Mouse (Mus musculus) small intestine, adult 2 months (tissue): ENCODE measurements at regions not wholly inside any gene's neighbourhood (a gene's known extent, or its start where the extent isn't known, plus 50 kb on each side); places are given as distances from the start of the nearest gene placed in this dataset.
"Not testable (repeated sequence)": the region's sequence is repeated elsewhere in the genome, so short reads cannot be mapped to it uniquely, and the experiment has no call there.

ENCODE experiments used
- CTCF ChIP-seq: fragments of 200-500 bp; IDR thresholded peaks from 2 replicates; pipeline ENCODE4 v1.5.1; 2012; ENCODE audit warnings: low read depth, mild to moderate bottlenecking, control low read depth, inconsistent platforms, low read length, moderate library complexity, mixed read lengths; ENCODE audit not compliant: insufficient replicate concordance, insufficient read length; ENCODE audit errors: extremely low read depth
- POLR2A ChIP-seq: fragments of 200-500 bp; IDR thresholded peaks from 2 replicates; pipeline ENCODE4 v1.6.1; 2012; ENCODE audit warnings: low read depth, mild to moderate bottlenecking, control low read depth, inconsistent platforms, low read length, moderate library complexity

DNA sequence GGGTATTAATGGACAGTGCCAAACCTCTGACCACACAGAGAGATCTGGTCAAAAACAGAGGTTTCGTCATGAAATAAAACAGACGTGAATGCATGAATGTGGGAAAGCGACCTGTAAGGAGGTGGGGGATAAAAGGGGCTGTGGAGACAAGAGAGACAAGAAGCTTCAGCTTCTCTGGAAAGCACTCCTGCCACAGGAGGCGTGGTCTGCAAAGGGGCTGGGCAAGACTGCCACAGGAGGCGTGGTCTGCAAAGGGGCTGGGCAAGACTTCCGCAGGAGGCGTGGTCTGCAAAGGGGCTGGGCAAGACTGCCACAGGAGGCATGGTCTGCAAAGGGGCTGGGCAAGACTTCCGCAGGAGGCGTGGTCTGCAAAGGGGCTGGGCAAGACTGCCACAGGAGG lies 77.6 kb upstream of the Zmat1 start:
- TF ChIP-seq CTCF, POLR2A: not testable (repeated sequence)
